Mouse (Mus musculus) CH12.LX (cell line): Measurements from ENCODE around the gene Tspan32. TPM values are rescaled to one million over a fixed set of nuclear protein-coding genes. Genes with fewer than 3 reads are reported as not detected.

Experiments used
- DNase-seq: peaks from one replicate; pipeline ENCODE4 v3.0.0-alpha.2; 2013; ENCODE audit errors: extremely low read depth
- H3K27ac ChIP-seq: 2 replicates; pipeline ENCODE4 v1.5.1; 2012; ENCODE audit warnings: low read depth, mild to moderate bottlenecking, control low read depth, moderate library complexity; ENCODE audit not compliant: insufficient read depth
- H3K27me3 ChIP-seq: replicated peaks from 2 replicates; pipeline ENCODE3; 2012; ENCODE audit warnings: inconsistent platforms
- H3K36me3 ChIP-seq, 2 experiments: replicated peaks in 1 of 2; 2 replicates each; pipeline versions ENCODE3 to v1.6.1; 2012; ENCODE audit warnings: inconsistent platforms in 1 of 2, low read length in 1 of 2, mild to moderate bottlenecking in 1 of 2, mixed read lengths in 1 of 2, moderate library complexity in 1 of 2; ENCODE audit not compliant: control insufficient read depth in 1 of 2, insufficient read depth in 1 of 2
- H3K4me1 ChIP-seq, 2 experiments: 2 replicates each; pipeline ENCODE4 v1.6.1; 2012; ENCODE audit warnings: inconsistent platforms in 1 of 2, moderate library complexity in 1 of 2; ENCODE audit not compliant: insufficient read depth in 2 of 2, control insufficient read depth in 1 of 2
- H3K4me2 ChIP-seq: 2 replicates; pipeline ENCODE4 v1.6.1; 2012; ENCODE audit warnings: low read depth, mild to moderate bottlenecking, control low read depth; ENCODE audit not compliant: poor library complexity, insufficient read depth, severe bottlenecking
- H3K4me3 ChIP-seq, 3 experiments: fragments of 150-350 bp in 1 of 3; sonication (generic) in 1 of 3; replicated peaks in 1 of 3; 2 replicates each; pipeline versions ENCODE3 to v1.5.1; 2011 to 2012; ENCODE audit warnings: low read depth in 2 of 3, low read length in 2 of 3, mild to moderate bottlenecking in 2 of 3, moderate library complexity in 2 of 3, control low read depth in 1 of 3, improper control_type of control experiment in 1 of 3, inconsistent platforms in 1 of 3, mixed read lengths in 1 of 3; ENCODE audit not compliant: poor library complexity in 1 of 3
- H3K79me2 ChIP-seq: replicated peaks from 2 replicates; pipeline ENCODE4 v1.6.1; 2012; ENCODE audit warnings: mild to moderate bottlenecking, moderate library complexity; ENCODE audit not compliant: control insufficient read depth, poor library complexity, insufficient read depth, severe bottlenecking; ENCODE audit errors: extremely low read depth
- H3K9ac ChIP-seq: 2 replicates; pipeline ENCODE4 v1.6.1; 2012; ENCODE audit warnings: low read depth, mild to moderate bottlenecking, control low read depth, moderate library complexity; ENCODE audit not compliant: insufficient read depth
- H3K9me3 ChIP-seq: replicated peaks from 2 replicates; pipeline ENCODE3; 2012; ENCODE audit warnings: low read length, inconsistent platforms, mixed read lengths
- CHD2 ChIP-seq: IDR thresholded peaks from 2 replicates; pipeline ENCODE4 v1.6.1; 2011; ENCODE audit warnings: low read length, improper control_type of control experiment
- CTCF ChIP-seq, 2 experiments: IDR thresholded peaks in 1 of 2; conservative IDR thresholded peaks in 1 of 2; 2 replicates each; pipeline ENCODE4 v1.5.1; 2011 to 2012; ENCODE audit warnings: low read depth in 2 of 2, low read length in 2 of 2, improper control_type of control experiment in 1 of 2, inconsistent platforms in 1 of 2, mild to moderate bottlenecking in 1 of 2, moderate library complexity in 1 of 2
- ELF1 ChIP-seq: IDR thresholded peaks from 2 replicates; pipeline ENCODE4 v1.6.1; 2014; ENCODE audit warnings: low read depth, mild to moderate bottlenecking, inconsistent platforms, low read length, improper control_type of control experiment
- GABPA ChIP-seq: IDR thresholded peaks from 2 replicates; pipeline ENCODE4 v1.6.1; 2012; ENCODE audit warnings: low read depth, low read length, improper control_type of control experiment, inconsistent platforms; ENCODE audit not compliant: insufficient replicate concordance
- HCFC1 ChIP-seq: IDR thresholded peaks from 2 replicates; pipeline ENCODE4 v1.6.1; 2012; ENCODE audit warnings: low read depth, mild to moderate bottlenecking, inconsistent platforms, low read length, improper control_type of control experiment
- JUND ChIP-seq: conservative IDR thresholded peaks from 2 replicates; pipeline ENCODE4 v1.6.1; 2011; ENCODE audit warnings: low read depth, low read length, improper control_type of control experiment
- KAT2A ChIP-seq: IDR thresholded peaks from 2 replicates; pipeline ENCODE4 v1.6.1; 2012; ENCODE audit warnings: low read length, improper control_type of control experiment, inconsistent platforms; ENCODE audit not compliant: insufficient replicate concordance
- MAX ChIP-seq: IDR thresholded peaks from 2 replicates; pipeline ENCODE4 v1.6.1; 2011; ENCODE audit warnings: low read length, improper control_type of control experiment
- MEF2A ChIP-seq: IDR thresholded peaks from 2 replicates; pipeline ENCODE4 v1.6.1; 2014; ENCODE audit warnings: low read depth, mild to moderate bottlenecking, inconsistent platforms, low read length, improper control_type of control experiment, borderline replicate concordance
- MXI1 ChIP-seq: IDR thresholded peaks from 2 replicates; pipeline ENCODE4 v1.6.1; 2011; ENCODE audit warnings: mild to moderate bottlenecking, low read depth, low read length, improper control_type of control experiment
- MYC ChIP-seq: IDR thresholded peaks from 2 replicates; pipeline ENCODE4 v1.6.1; 2011; ENCODE audit warnings: low read depth, mild to moderate bottlenecking, improper control_type of control experiment, low read length
- NELFE ChIP-seq: IDR thresholded peaks from 2 replicates; pipeline ENCODE4 v1.6.1; 2011; ENCODE audit warnings: low read depth, low read length, improper control_type of control experiment
- NRF1 ChIP-seq: IDR thresholded peaks from 2 replicates; pipeline ENCODE4 v1.6.1; 2014; ENCODE audit warnings: low read depth, mild to moderate bottlenecking, inconsistent platforms, low read length, improper control_type of control experiment, moderate library complexity
- PAX5 ChIP-seq: IDR thresholded peaks from 2 replicates; pipeline ENCODE4 v1.6.1; 2012; ENCODE audit warnings: low read length, inconsistent platforms, mixed read lengths
- POLR2A ChIP-seq: IDR thresholded peaks from 2 replicates; pipeline ENCODE4 v1.6.1; 2011; ENCODE audit warnings: low read depth, mild to moderate bottlenecking, improper control_type of control experiment, low read length
- POLR2AphosphoS2 ChIP-seq: IDR thresholded peaks from 2 replicates; pipeline ENCODE4 v1.6.1; 2011; ENCODE audit warnings: low read depth, low read length, improper control_type of control experiment
- RCOR1 ChIP-seq: conservative IDR thresholded peaks from 2 replicates; pipeline ENCODE4 v1.6.1; 2012; ENCODE audit warnings: low read depth, mild to moderate bottlenecking, inconsistent platforms, low read length, improper control_type of control experiment
- SIN3A ChIP-seq: IDR thresholded peaks from 2 replicates; pipeline ENCODE4 v1.6.1; 2012; ENCODE audit warnings: low read length, improper control_type of control experiment, inconsistent platforms
- TCF12 ChIP-seq: IDR thresholded peaks from 2 replicates; pipeline ENCODE4 v1.6.1; 2014; ENCODE audit warnings: low read depth, mild to moderate bottlenecking, inconsistent platforms, low read length, improper control_type of control experiment
- UBTF ChIP-seq: IDR thresholded peaks from 2 replicates; pipeline ENCODE4 v1.6.1; 2012; ENCODE audit warnings: low read depth, mild to moderate bottlenecking, inconsistent platforms, low read length, improper control_type of control experiment, moderate library complexity
- ZKSCAN1 ChIP-seq: IDR thresholded peaks from 2 replicates; pipeline ENCODE4 v1.6.1; 2012; ENCODE audit warnings: low read depth, inconsistent platforms, low read length, improper control_type of control experiment, borderline replicate concordance
- ZMIZ1 ChIP-seq: IDR thresholded peaks from 2 replicates; pipeline ENCODE4 v1.6.1; 2012; ENCODE audit warnings: low read depth, mild to moderate bottlenecking, inconsistent platforms, low read length, improper control_type of control experiment
- ZNF384 ChIP-seq: IDR thresholded peaks from 2 replicates; pipeline ENCODE4 v1.6.1; 2012; ENCODE audit warnings: low read depth, low read length, improper control_type of control experiment, inconsistent platforms
- dilution Hi-C: fragments of 300-500 bp; cut with MboI; formaldehyde crosslinking; loops from 2 replicates; pipeline ENCODE4 v1.14.3; 2020; ENCODE audit warnings: low sequenced_read_pairs; ENCODE audit not compliant: extremely low pct_unique_long_range_greater_than_20kb, extremely low pct_ligation_motif_present
- in situ Hi-C: fragments of 300-500 bp; cut with MboI; formaldehyde crosslinking; loops from 3 replicates; pipeline ENCODE4 v1.14.3; 2019; ENCODE audit warnings: low sequenced_read_pairs, low pct_ligation_motif_present, low pct_unique_long_range_greater_than_20kb, mixed read lengths
- polyA plus RNA-seq: library from polyadenylated mRNA; unstranded; fragments of >175 nt; gene quantifications from 2 replicates; pipeline ENCODE4 v1.2.1, GENCODE M21; 2012; ENCODE audit warnings: low read depth; ENCODE audit not compliant: insufficient read length
- total RNA-seq, 2 experiments: library from RNA; depleted of rRNA; stranded (reverse); fragments of 300-350 nt in 1 of 2; fragments of >200 nt in 1 of 2; gene quantifications; 2 replicates each; pipeline ENCODE4 v1.2.3; 2012 to 2014

The Tspan32 gene
- total and polyA plus RNA-seq, 3 experiments = 28.2 to 34.5 (median 28.6) TPM

- in situ Hi-C loops (no loop called here), dilution Hi-C loops (no loop called here)
- H3K9me3 ChIP-seq = no peaks in the 10 kb centered on the region
- H3K36me3 ChIP-seq = peaks cover 44 to 88% of the 10 kb centered on the region in 2 experiments
- no peak overlapping the region for H3K4me3 ChIP-seq
- TF ChIP-seq SIN3A (no peak), POLR2A (no peak), MYC (no peak), TCF12 (no peak), PAX5 (no peak), NELFE (no peak), POLR2AphosphoS2 (no peak), NRF1 (no peak), ZNF384 (no peak), ZKSCAN1 (no peak), HCFC1 (no peak), CHD2 (no peak), KAT2A (no peak), GABPA (no peak), MXI1 (no peak), MAX (no peak), ELF1 (no peak), RCOR1 (no peak), ZMIZ1 (no peak), UBTF (no peak)
- TF ChIP-seq, all 38 proteins: peak for 0
- Histone ChIP-seq H3K27me3 (no peaks in the 10 kb centered on the region), H3K27ac (peak overlapping the region; percentile 40), H3K9ac (peak overlapping the region; percentile 10; the same call in 1 of the 2 replicates), H3K79me2 (peaks cover 91% of the 10 kb centered on the region), H3K4me2 (peak overlapping the region; percentile 9; the same call in 1 of the 2 replicates), H3K4me1 (peaks cover 37 to 69% of the 10 kb centered on the region in 2 experiments)
- no peak for DNase-seq
Measured at GRCm38 (mm10) chr7:143057667-143058220, 52.9 kb downstream of the Tspan32 start.

DNA sequence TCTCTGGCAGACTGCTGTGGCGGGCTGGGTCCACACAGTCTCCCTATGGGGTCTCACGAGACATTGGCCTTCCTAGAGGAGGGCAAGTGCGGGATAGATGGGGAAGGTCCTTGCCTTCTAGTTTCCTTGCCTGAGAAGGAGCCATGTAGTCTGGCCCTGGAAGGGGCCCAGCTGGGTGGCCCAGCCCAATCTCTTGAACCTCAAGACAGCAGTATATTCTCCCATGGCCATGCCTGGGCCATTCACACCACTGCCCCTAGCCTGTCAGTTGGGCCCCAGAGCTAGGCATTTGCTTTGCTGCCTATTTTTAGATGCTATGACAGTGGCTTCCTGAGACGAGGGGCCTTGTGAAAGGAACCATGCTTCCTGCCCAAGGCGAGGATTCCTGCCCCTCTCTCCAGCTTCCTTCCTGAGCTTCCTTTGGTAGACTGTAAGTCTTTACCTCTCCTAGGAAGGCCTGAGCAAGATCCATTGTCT, 53.4 kb downstream of the Tspan32 start:
- dilution Hi-C loops (no loop called here), in situ Hi-C loops (no loop called here)
- TF ChIP-seq ELF1 = no peak
- peak; percentile 14; the same call in 1 of the 2 replicates for TF ChIP-seq MEF2A
- no peak for TF ChIP-seq KAT2A
- TF ChIP-seq CTCF (conservative IDR thresholded peaks at IDR 0.05 in 1 of 2, IDR thresholded peaks at IDR 0.05 in 1 of 2; ENCODE audit: low read depth in 2 of 2, low read length in 2 of 2) = no peak
- TF ChIP-seq RCOR1 = no peak
- no peak for TF ChIP-seq JUND
- peak overlapping the region; percentile 40 for H3K27ac ChIP-seq
- H3K9ac ChIP-seq = no peak overlapping the region; the same call in 1 of the 2 replicates
- peaks cover 37 to 69% of the 10 kb centered on the region in 2 experiments for H3K4me1 ChIP-seq
- H3K36me3 ChIP-seq = peaks cover 49 to 94% of the 10 kb centered on the region in 2 experiments
- no peak overlapping the region for H3K4me3 ChIP-seq
- no peaks in the 10 kb centered on the region for H3K9me3 ChIP-seq
- peaks cover 85% of the 10 kb centered on the region for H3K79me2 ChIP-seq
- H3K4me2 ChIP-seq = peak overlapping the region; percentile 32; the same call in 1 of the 2 replicates
- no peaks in the 10 kb centered on the region for H3K27me3 ChIP-seq
- DNase-seq = no peak
